Mouse (Mus musculus) forebrain, embryonic 12.5 days (tissue): Measurements from ENCODE around the gene Ugt1a9. TPM values are rescaled to one million over a fixed set of nuclear protein-coding genes. Genes with fewer than 3 reads are reported as not detected.
"Not testable (repeated sequence)": the region's sequence is repeated elsewhere in the genome, so short reads cannot be mapped to it uniquely, and the experiment has no call there.

Experiments
- ATAC-seq: fragments of 200-750 bp; cut with Nextera tagmentation; 2 replicates; pipeline ENCODE4 v1.8.0; 2017; ENCODE audit warnings: moderate TSS enrichment; ENCODE audit not compliant: low FRiP score
- H3K27ac ChIP-seq: fragments of 300-500 bp; sonication (generic); 2 replicates; pipeline ENCODE4 v1.5.1; 2016; ENCODE audit warnings: mild to moderate bottlenecking
- H3K27me3 ChIP-seq: fragments of 300-500 bp; sonication (generic); 2 replicates; pipeline ENCODE4 v1.6.1; 2016; ENCODE audit warnings: mild to moderate bottlenecking
- H3K36me3 ChIP-seq: fragments of 300-500 bp; sonication (generic); replicated peaks from 2 replicates; pipeline ENCODE4 v1.6.1; 2016; ENCODE audit warnings: mild to moderate bottlenecking
- H3K4me1 ChIP-seq: fragments of 300-500 bp; sonication (generic); 2 replicates; pipeline ENCODE4 v1.6.1; 2016
- H3K4me2 ChIP-seq: fragments of 300-500 bp; sonication (generic); 2 replicates; pipeline ENCODE4 v1.6.1; 2016; ENCODE audit warnings: mild to moderate bottlenecking, moderate library complexity
- H3K4me3 ChIP-seq: fragments of 300-500 bp; sonication (generic); replicated peaks from 2 replicates; pipeline ENCODE4 v1.5.1; 2016; ENCODE audit warnings: mild to moderate bottlenecking
- H3K9ac ChIP-seq: fragments of 300-500 bp; sonication (generic); 2 replicates; pipeline ENCODE4 v1.6.1; 2016; ENCODE audit warnings: mild to moderate bottlenecking
- H3K9me3 ChIP-seq: fragments of 300-500 bp; sonication (generic); 2 replicates; pipeline ENCODE4 v1.6.1; 2016
- WGBS: fragments of 180-500 bp; shearing (Covaris S2); methylation state at CpG from one replicate; pipeline ENCODE4 v1.1.7; 2016; 5-methylcytosine and 5-hydroxymethylcytosine counted together
- polyA plus RNA-seq: library from polyadenylated mRNA; unstranded; fragments of >200 nt; fragmentation: Nextera tagmentation; extraction: Ambion mirVana; gene quantifications from 2 replicates; pipeline ENCODE4 v1.2.1, GENCODE M21; 2016

The Ugt1a9 gene
- polyA plus RNA-seq, 1 experiment from 2014 or later, result not detected

DNA sequence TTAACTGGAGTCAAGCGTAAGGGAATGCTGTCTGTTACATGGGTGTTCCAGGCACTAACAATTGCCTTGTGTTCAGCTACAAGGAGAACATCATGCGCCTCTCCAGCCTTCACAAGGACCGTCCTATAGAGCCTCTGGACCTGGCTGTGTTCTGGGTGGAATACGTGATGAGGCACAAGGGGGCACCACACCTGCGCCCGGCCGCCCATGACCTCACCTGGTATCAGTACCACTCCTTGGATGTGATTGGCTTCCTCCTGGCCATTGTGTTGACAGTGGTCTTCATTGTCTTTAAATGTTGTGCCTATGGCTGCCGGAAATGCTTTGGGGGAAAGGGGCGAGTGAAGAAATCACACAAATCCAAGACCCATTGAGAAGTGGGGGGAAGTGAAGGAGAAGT lies 147.5 kb downstream of the Ugt1a9 start:
- Histone ChIP-seq H3K9ac (no peak overlapping the region), H3K27me3 (no peaks in the 10 kb centered on the region), H3K27ac (no peak overlapping the region), H3K4me2 (no peak overlapping the region), H3K9me3 (peaks cover 47% of the 10 kb centered on the region), H3K4me1 (no peaks in the 10 kb centered on the region), H3K4me3 (no peak overlapping the region), H3K36me3 (no peaks in the 10 kb centered on the region)
- no peak for ATAC-seq
- 74% methylated on average over 9 of the region's 9 CpGs for WGBS

DNA sequence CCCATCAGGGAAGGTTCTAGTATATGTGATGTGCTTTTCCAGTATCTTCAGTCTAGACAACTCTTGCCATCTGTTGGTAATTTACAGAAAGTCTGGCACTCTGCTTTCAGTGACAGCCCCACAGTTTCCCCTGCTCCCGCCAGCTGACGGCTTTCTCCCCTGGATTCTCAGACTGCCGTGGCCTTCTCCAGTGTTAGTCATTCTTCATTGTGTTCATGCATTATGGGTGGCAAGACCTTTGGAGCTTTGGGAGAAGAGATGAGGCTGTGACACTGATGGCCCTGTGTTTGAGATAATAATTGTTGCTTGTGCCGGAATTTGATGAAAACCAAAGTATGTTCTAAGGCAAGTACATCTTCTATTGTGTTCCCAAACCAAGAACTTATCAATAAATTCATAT lies 148.0 kb downstream of the Ugt1a9 start:
- Histone ChIP-seq H3K27me3 (no peaks in the 10 kb centered on the region), H3K36me3 (no peaks in the 10 kb centered on the region), H3K27ac (no peak overlapping the region), H3K9me3 (peaks cover 42% of the 10 kb centered on the region), H3K4me1 (no peaks in the 10 kb centered on the region), H3K4me3 (no peak overlapping the region), H3K4me2 (no peak overlapping the region), H3K9ac (no peak overlapping the region)
- no peak for ATAC-seq
- 51% methylated on average over 4 of the region's 4 CpGs for WGBS

DNA sequence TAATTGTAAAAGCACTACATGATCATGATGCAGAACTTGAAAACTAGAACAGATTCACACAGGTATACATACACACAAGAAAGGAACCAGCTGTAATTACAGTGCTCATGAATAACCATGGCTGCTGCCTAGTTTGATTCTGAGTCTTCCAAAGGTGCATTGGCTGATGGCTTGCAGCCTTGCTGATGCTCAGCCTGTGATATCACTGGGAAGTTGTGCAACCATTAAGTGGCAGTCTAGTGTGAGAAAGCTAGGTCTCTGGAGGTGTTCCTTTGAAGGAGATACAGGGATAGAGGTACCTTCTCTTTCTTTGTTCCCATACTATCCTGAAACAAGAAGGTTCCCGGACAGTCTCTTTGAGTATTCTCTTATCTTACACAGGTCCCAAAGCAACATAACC lies 148.5 kb downstream of the Ugt1a9 start:
- no peak for ATAC-seq
- 18% methylated on average over 1 of the region's 1 CpGs for WGBS
- Histone ChIP-seq H3K9ac (no peak overlapping the region), H3K4me1 (no peaks in the 10 kb centered on the region), H3K36me3 (no peaks in the 10 kb centered on the region), H3K9me3 (peaks cover 37% of the 10 kb centered on the region), H3K4me3 (no peak overlapping the region), H3K27ac (no peak overlapping the region), H3K4me2 (no peak overlapping the region), H3K27me3 (no peaks in the 10 kb centered on the region)

DNA sequence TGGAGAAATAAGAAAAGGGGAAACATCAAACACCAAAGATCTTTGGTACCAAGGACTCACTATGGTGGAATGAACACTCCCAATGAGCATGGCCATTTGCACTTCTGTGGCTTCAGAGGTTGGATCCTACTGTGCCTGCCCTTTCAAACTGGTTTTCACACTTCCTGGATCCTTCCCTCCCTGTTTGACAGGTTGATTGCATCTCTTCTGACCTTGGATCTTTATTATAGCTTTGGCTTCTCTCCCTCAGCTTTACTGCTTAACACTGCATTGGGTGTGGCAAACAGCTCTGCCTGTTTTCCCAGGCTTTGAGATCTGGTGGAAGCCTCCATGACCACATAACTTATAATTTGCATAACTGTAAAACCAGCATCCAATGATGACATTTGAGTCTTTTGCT lies 149.7 kb downstream of the Ugt1a9 start:
- Histone ChIP-seq H3K9me3 (peaks cover 27% of the 10 kb centered on the region), H3K27me3 (no peaks in the 10 kb centered on the region), H3K4me1 (no peaks in the 10 kb centered on the region), H3K4me3 (no peak overlapping the region), H3K36me3 (no peaks in the 10 kb centered on the region), H3K9ac (no peak overlapping the region), H3K27ac (no peak overlapping the region), H3K4me2 (no peak overlapping the region)
- ATAC-seq, result no peak

DNA sequence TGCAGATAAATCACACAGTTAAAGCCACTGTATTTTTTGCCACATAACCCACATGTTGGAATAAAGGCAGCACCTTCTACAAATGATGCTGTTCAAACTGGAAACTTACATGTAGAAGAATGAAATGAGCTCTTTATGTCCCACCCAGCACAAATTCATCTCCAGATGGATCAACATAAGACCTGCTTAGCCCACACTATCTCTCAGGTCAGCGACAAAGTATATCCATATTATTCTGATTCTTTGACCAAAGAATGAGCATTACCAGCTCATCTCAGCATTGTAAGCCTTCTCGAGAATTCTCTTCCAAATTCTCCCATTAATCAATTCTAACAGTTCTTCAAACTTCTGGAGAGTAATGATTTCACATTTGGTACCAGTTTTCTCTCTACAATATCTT lies 151.6 kb downstream of the Ugt1a9 start:
- Histone ChIP-seq H3K4me1 (no peaks in the 10 kb centered on the region), H3K9ac (no peak overlapping the region), H3K27me3 (no peaks in the 10 kb centered on the region), H3K9me3 (peaks cover 29% of the 10 kb centered on the region), H3K36me3 (no peaks in the 10 kb centered on the region), H3K4me2 (no peak overlapping the region), H3K27ac (no peak overlapping the region), H3K4me3 (no peak overlapping the region)
- 49% methylated on average over 2 of the region's 2 CpGs for WGBS
- ATAC-seq, result no peak

DNA sequence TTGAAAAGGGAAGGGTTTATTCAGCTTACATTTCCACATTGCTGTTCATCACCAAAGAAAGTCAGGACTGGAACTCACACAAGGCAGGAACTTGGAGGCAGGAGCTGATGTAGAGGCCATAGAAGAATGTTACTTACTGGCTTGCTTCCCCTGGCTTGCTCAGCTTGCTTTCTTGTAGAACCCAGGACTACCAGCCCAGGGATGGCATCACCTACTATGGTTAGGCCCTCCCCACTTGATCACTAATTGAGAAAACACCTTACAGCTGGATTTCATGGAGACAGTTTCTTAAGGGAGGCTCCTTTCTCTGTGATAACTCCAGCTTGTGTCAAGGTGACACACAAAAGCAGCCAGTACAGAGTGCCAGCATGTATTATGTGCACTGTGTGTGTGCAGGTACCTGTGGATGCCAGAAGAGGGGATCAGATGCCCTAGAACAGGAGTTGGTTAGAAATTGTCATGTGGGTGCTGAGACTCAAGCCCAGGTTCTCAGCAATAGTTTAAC lies 152.5 kb downstream of the Ugt1a9 start:
- H3K4me3 ChIP-seq, H3K4me1 ChIP-seq, H3K4me2 ChIP-seq, ATAC-seq, H3K27ac ChIP-seq, H3K36me3 ChIP-seq, H3K9ac ChIP-seq, H3K27me3 ChIP-seq: not testable (repeated sequence)
- peaks cover 32% of the 10 kb centered on the region for H3K9me3 ChIP-seq

DNA sequence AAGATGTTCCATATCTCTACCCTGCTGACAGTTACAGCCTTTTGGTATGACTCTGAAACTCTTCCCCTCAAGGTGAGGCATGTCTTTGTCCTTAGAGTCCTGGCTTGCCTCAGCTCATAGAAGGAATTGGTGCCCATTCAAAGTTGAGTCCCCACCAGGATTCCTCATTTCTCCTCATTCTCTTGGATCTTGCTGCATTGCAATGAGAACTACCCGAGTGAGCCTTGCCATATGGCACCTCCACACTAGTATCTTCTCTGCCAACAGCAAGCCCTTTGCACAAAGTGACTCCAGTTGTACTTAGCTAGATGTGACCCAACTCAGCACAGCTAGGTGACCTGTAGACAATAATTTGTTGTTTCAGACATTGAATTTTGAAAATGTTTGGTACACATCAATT lies 153.0 kb downstream of the Ugt1a9 start:
- ATAC-seq, result no peak
- H3K27me3 ChIP-seq, result no peaks in the 10 kb centered on the region
- H3K4me2 ChIP-seq, result no peak overlapping the region
- no peak overlapping the region for H3K4me3 ChIP-seq
- H3K36me3 ChIP-seq, result no peaks in the 10 kb centered on the region
- no peak overlapping the region for H3K27ac ChIP-seq
- H3K9ac ChIP-seq, result no peak overlapping the region
- H3K4me1 ChIP-seq, result no peaks in the 10 kb centered on the region
- H3K9me3 ChIP-seq, result peaks cover 38% of the 10 kb centered on the region
- WGBS, result 51% methylated on average over 1 of the region's 1 CpGs

DNA sequence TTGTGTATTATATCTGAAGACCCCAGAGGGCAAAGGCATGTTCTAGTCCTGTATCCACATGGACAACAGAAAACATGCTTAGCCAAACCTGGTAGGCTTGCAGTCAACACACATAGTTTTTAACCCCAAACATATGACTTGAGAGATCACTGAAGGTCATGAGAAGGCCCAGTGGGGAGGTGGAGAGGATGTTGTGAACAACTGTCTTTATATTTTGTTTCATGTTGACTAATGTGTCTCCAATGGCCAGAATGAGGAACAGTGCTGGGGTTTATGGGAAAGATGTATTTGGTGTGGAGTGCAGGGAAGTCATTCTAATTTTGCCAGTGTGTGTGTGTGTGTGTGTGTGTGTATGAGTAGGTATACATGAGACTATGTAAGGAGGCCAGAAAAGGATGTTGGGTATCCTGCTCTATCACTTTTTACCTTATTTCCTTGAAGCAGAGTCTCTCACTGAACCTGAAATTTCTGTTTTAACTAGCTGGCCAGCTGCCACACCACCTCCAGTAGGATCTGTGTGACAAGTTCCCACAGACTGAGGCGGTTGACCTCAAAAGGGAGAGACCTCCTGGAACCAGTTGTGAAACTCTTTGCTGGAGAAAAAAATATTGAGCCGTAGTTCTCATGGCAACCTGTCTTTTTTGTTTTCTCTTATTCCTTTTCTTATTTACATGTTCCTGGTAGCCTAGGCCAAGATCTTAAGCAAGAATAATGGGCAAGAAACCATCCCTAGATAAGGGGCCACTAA lies 153.6 kb downstream of the Ugt1a9 start:
- H3K4me3 ChIP-seq, result no peak overlapping the region

DNA sequence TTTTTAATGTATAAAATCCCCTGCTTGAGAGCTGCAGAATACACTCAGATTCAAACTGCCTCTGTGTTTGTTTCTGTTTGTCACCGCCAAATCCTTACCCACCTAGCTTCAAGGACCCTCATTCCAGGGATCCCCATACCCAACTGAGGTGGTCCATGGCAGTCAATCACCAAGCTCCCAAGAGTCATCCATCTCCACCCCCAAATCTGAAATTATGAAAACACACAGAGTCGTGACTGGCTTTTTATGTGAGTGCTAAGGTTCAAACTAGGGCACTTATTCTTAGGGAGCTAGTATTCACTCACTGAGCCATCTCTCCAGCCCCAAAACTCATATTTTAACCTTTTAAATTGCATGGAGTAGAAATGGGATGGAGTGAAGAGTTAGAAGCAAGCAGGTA lies 154.7 kb downstream of the Ugt1a9 start:
- peaks cover 55% of the 10 kb centered on the region for H3K9me3 ChIP-seq
- H3K27me3 ChIP-seq, H3K27ac ChIP-seq, H3K4me3 ChIP-seq, H3K9ac ChIP-seq, H3K36me3 ChIP-seq, H3K4me2 ChIP-seq, H3K4me1 ChIP-seq, ATAC-seq: not testable (repeated sequence)
- 38% methylated on average over 2 of the region's 2 CpGs for WGBS

More for the DNA sequence above, 153.6 kb downstream of the Ugt1a9 start:
- Histone ChIP-seq H3K27ac (no peak overlapping the region), H3K9me3 (peaks cover 44% of the 10 kb centered on the region), H3K27me3 (no peaks in the 10 kb centered on the region), H3K4me2 (no peak overlapping the region), H3K36me3 (no peaks in the 10 kb centered on the region), H3K9ac (no peak overlapping the region), H3K4me1 (no peaks in the 10 kb centered on the region)
- 67% methylated on average over 2 of the region's 2 CpGs for WGBS
- no peak for ATAC-seq

DNA sequence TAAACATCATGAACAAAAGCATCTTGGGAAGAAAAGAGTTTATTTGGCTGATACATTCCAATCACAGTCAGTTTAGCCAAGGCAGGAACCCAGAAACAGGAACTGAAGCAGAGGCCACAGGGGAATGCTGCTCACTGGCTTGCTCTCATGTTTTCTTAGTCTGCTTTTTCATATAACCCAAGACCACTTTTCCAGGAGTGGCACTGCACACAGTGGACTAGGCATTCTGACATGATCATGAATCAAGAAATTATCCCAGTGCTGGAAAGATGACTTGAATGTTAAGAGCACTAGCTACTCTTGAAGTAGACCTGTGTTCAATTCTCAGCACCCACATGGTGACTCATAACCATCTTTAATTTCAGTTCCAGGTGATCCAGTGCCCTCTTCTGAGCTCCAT lies 155.1 kb downstream of the Ugt1a9 start:
- Histone ChIP-seq H3K4me3 (no peak overlapping the region), H3K4me1 (no peaks in the 10 kb centered on the region), H3K4me2 (no peak overlapping the region), H3K27ac (no peak overlapping the region), H3K9ac (no peak overlapping the region), H3K36me3 (no peaks in the 10 kb centered on the region), H3K27me3 (no peaks in the 10 kb centered on the region), H3K9me3 (peaks cover 59% of the 10 kb centered on the region)
- ATAC-seq, result no peak

DNA sequence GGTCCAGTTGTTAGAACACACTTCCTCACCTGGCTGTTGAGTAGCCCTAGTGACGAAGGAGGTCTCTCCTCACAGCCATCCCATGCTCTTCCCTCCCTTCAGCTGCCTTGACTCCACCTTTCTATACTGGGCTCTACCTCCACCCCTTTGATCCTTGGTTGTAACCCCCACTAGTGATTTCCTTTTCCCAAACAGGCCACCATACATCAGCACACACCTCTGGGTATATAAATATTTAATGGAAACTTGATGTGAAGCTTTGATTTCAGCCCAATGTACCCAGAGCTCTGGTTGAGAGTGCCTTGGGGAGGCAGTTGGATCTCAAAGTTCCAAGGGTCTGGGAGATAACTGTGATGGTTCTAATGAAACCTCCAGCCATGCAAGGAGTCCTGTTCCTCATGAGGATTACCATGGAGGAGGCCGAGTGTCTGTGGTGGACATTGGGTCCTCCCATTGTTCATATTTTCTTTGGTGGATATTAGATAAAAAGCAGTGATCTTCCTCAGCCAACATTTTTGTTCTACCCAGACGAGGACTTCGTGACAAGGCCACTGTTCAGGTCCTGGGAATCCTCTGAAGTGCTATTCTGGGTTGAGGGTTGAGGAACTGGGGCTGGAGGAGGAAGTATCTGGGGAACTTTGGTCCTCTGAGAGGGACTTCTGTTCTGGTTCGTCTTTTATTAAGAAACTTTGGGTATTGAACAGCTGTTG lies 156.2 kb downstream of the Ugt1a9 start, which contains the start of gene Mroh2a:
Gene Mroh2a (plus strand): TSS at position 317 of the 710 bp plus-strand sequence.
- Histone ChIP-seq H3K27me3 (no peaks in the 10 kb centered on the region), H3K4me2 (no peak within 1 kb of the TSS), H3K4me3 (no peak within 1 kb of the TSS), H3K9ac (no peak within 1 kb of the TSS), H3K36me3 (no peaks in the 10 kb centered on the region), H3K4me1 (no peaks in the 10 kb centered on the region), H3K9me3 (peaks cover 70% of the 10 kb centered on the region), H3K27ac (no peak within 1 kb of the TSS)
- no peak for ATAC-seq
- 56% methylated on average over 5 of the region's 5 CpGs for WGBS

DNA sequence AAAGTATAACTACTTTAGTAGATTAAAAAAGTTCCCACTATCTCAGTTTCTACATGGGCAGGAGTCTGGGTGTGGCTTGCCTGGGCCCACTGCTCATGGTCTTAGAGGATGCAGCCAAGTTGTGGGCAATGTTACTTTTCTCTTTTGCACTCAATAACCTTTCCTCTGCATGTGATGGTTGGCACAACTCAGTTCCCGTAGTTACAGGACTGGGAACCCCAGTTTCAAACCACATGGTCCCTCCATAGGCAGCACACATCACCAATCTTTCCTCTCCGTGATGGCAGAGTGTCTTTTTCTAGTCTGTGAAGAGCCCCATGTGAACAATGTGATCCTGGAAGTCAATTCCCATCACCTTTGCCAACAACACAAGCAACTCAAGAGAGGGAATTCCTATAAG lies 156.9 kb downstream of the Ugt1a9 start:
- Histone ChIP-seq H3K9me3 (peaks cover 72% of the 10 kb centered on the region), H3K36me3 (no peaks in the 10 kb centered on the region), H3K27me3 (no peaks in the 10 kb centered on the region), H3K27ac (no peak overlapping the region), H3K4me3 (no peak overlapping the region), H3K4me1 (no peaks in the 10 kb centered on the region), H3K9ac (no peak overlapping the region), H3K4me2 (no peak overlapping the region)
- ATAC-seq, result no peak
- 65% methylated on average over 2 of the region's 2 CpGs for WGBS

DNA sequence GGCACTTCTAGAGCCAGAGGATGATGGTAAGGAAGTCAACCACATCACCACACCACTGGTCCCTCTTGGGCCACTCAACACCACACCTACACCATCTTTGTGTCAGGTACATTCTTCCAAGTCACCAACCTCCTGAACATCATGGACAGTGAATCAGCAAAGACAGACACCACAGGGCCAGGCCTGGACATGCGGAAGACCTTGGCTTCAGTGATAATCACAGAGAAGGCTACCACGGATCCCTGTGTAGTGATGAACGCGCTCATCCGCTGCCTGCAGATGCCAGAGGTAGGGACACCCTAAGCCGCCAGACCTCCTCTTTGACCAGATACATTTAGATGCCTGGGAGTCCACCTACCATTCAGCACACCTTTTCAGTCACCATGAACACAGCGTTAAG lies 157.5 kb downstream of the Ugt1a9 start:
- peaks cover 79% of the 10 kb centered on the region for H3K9me3 ChIP-seq
- H3K4me3 ChIP-seq, result no peak overlapping the region
- no peaks in the 10 kb centered on the region for H3K36me3 ChIP-seq
- H3K27me3 ChIP-seq, result no peaks in the 10 kb centered on the region
- ATAC-seq, result no peak
- no peak overlapping the region for H3K9ac ChIP-seq
- H3K27ac ChIP-seq, result no peak overlapping the region
- H3K4me2 ChIP-seq, result no peak overlapping the region
- no peaks in the 10 kb centered on the region for H3K4me1 ChIP-seq
- WGBS, result 72% methylated on average over 7 of the region's 7 CpGs
